Mouse (Mus musculus) G1E (cell line): ENCODE measurements around the gene Mctp1.

Experiments
- CTCF ChIP-seq: IDR thresholded peaks from 2 replicates; pipeline ENCODE4 v1.5.1; 2012; ENCODE audit warnings: low read depth, low read length, inconsistent platforms, mixed read lengths
- TAL1 ChIP-seq: conservative IDR thresholded peaks from 2 replicates; pipeline ENCODE4 v1.6.1; 2012; ENCODE audit warnings: low read depth, low read length, inconsistent platforms, mixed read lengths

DNA sequence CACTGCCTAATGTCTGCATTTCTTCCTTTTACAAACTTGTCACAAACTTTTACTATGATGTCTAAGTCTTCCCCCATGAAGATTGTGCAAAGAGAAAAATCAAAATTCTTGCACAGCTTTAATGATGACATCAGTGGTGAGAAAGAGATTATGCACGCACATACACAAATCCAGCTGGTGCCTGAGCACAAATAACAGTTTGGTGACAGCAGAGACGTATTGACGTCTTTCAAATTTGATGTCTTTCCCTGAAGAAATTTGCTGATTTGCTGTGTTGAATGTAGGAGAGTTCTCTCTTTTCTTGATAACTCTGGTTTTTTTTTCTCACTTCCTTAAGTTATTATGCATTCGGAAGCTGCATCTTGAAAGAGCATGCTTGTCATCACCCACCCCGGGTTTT, 472.7 kb downstream of the Mctp1 start:
- TF ChIP-seq CTCF, result no peak
- no peak for TF ChIP-seq TAL1
